Mouse (Mus musculus) E14TG2a.4 (cell line): ENCODE measurements at regions not wholly inside any gene's neighbourhood (a gene's known extent, or its start where the extent isn't known, plus 50 kb on each side); places are given as distances from the start of the nearest gene placed in this dataset.

ENCODE experiments used
- H3K27me3 ChIP-seq: 2 replicates; pipeline ENCODE4 v1.6.1; 2014; ENCODE audit warnings: low read length, control low read depth; ENCODE audit not compliant: insufficient read depth
- H3K36me3 ChIP-seq: 2 replicates; pipeline ENCODE4 v1.6.1; 2014; ENCODE audit warnings: low read length, control low read depth; ENCODE audit not compliant: insufficient read depth
- H3K4me1 ChIP-seq: replicated peaks from 2 replicates; pipeline ENCODE4 v1.6.1; 2014; ENCODE audit warnings: low read depth, low read length, control low read depth
- H3K4me3 ChIP-seq: replicated peaks from 2 replicates; pipeline ENCODE4 v1.5.1; 2014; ENCODE audit warnings: mild to moderate bottlenecking, low read length
- H3K9me3 ChIP-seq: 2 replicates; pipeline ENCODE4 v1.6.1; 2014; ENCODE audit warnings: low read length, control low read depth
- CTCF ChIP-seq: conservative IDR thresholded peaks from 2 replicates; pipeline ENCODE4 v1.5.1; 2014; ENCODE audit warnings: low read length
- NANOG ChIP-seq: IDR thresholded peaks from 2 replicates; pipeline ENCODE4 v1.6.1; 2014; ENCODE audit warnings: borderline replicate concordance, low read length, mixed read lengths
- POU5F1 ChIP-seq: IDR thresholded peaks from 2 replicates; pipeline ENCODE4 v1.6.1; 2014; ENCODE audit warnings: low read length, borderline replicate concordance

DNA sequence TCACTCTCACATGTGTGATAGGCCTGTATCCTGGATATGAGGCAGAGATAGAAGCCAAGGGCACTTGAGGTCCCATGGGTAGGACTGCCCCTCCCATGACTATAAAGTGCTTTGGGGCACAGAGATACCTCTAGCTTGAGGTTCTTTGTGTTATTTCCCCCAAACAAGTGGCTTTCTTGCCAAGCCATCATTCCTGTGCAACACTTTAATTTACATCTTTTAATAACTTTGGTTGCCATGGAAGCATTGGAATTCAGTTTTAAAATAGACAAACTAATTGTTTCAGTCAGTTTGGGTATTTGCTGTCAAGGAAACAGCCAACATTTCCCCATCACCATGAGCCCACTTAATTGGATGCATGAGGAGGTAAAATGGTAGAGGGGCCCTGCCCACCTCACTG lies 97.9 kb upstream of the Rbfox1 start:
- Histone ChIP-seq H3K4me1 (0 out of 2 replicates have a peak, but pooled peaks cover 4% of the 10 kb centered on the region), H3K4me3 (no peak overlapping the region), H3K27me3 (peaks cover 2% of the 10 kb centered on the region; the same call in 1 of the 2 replicates), H3K9me3 (no peaks in the 10 kb centered on the region), H3K36me3 (no peaks in the 10 kb centered on the region)
- TF ChIP-seq NANOG (no peak), CTCF (no peak), POU5F1 (no peak)

DNA sequence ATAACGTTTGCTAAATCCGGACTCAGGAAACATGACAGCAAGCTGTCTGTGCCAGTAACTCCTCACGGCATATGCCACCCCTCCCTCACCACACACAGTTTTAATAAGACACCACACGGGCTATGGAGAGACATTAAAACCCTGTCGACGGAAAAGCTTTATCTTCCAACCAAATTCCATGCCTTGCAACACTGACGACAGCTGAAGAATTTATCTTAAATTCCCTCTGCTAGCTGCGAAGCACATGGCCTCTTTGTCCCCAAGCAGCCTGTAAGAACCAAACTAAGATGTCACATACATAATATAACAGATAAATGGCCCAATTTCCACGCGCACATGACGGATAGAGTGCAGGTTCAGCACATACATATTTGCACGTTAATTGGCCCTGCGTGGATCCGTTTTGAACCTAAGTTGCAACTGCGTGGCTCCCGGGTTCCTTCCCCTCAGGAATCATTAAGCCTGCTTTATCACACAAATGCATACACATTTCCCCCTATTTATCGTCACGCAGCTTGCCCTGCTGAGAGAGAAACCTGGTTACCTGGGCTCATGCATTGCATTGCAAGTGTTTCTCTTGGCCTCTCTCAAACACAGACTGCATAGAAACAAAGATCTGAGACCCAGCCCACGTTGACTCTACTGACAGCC lies 118.3 kb upstream of the Rbfox1 start:
- Histone ChIP-seq H3K4me3 (no peak overlapping the region), H3K4me1 (no peaks in the 10 kb centered on the region), H3K9me3 (no peaks in the 10 kb centered on the region), H3K36me3 (no peaks in the 10 kb centered on the region), H3K27me3 (no peaks in the 10 kb centered on the region)
- TF ChIP-seq CTCF (no peak), NANOG (no peak), POU5F1 (no peak)

DNA sequence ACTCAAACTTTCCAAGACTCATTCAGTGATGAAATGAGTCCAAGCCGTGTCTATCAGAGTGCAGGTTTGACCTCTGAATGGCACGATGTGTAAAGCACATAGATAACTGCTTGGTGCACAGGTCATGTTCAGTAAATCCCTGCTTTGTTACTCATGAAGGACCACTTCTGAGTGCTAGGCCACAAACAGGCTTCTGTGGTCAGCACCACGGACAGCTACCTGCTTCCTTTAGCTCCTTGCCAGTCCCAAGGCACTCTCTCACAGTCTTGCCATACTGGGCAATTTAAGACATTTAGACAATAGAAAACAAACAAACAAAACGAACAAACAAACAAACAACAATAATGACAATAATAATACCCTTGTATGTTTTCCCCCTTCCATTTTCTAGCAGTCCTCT lies 120.0 kb upstream of the Rbfox1 start:
- Histone ChIP-seq H3K9me3 (no peaks in the 10 kb centered on the region), H3K4me3 (no peak overlapping the region), H3K27me3 (no peaks in the 10 kb centered on the region), H3K4me1 (no peaks in the 10 kb centered on the region), H3K36me3 (no peaks in the 10 kb centered on the region)
- TF ChIP-seq POU5F1 (no peak), CTCF (no peak), NANOG (no peak)

DNA sequence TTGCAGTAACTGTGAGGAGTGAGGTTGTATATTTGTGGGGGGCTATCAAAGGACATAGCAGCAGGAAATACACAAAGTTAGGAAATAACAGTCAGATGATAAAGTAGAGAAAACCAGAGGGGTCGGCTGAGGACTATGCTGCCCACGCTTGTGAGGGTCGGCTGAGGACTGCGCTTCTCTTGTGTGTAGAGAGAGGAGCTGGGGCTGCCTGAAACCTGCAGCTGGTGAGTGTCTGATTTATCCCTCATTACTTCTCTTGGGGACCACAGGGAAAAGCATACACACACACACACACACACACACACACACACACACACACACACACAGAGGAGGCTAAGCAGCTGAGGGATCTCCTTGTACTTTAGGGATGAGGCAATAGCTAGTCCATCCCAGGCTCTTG lies 124.3 kb upstream of the Rbfox1 start:
- H3K4me1 ChIP-seq = no peaks in the 10 kb centered on the region
- no peak overlapping the region for H3K4me3 ChIP-seq
- TF ChIP-seq NANOG (no peak), POU5F1 (no peak), CTCF (no peak)
- no peaks in the 10 kb centered on the region for H3K36me3 ChIP-seq
- H3K9me3 ChIP-seq = no peaks in the 10 kb centered on the region
- no peaks in the 10 kb centered on the region for H3K27me3 ChIP-seq

DNA sequence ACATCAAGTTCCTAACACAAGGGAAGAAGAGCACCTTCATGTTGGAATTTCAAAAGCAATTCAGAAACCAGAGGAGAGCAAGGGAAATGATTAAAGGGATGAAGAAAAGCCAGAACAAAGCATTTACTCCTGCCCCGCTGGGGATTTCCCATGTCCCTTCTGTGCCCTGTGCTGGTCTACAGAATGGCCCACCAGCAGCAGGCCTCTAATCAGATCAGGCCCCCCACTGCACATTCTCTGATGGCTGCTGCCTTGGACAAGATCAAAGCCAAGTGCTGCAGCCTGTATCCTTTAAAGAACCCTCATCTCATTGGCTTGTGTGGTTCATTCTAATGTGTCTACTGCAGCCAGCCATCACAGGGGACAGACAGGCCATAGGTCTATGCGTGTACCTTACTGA lies 126.1 kb upstream of the Rbfox1 start:
- Histone ChIP-seq H3K27me3 (no peaks in the 10 kb centered on the region), H3K4me3 (no peak overlapping the region), H3K36me3 (no peaks in the 10 kb centered on the region), H3K9me3 (no peaks in the 10 kb centered on the region), H3K4me1 (no peaks in the 10 kb centered on the region)
- TF ChIP-seq CTCF (no peak), NANOG (no peak), POU5F1 (no peak)

DNA sequence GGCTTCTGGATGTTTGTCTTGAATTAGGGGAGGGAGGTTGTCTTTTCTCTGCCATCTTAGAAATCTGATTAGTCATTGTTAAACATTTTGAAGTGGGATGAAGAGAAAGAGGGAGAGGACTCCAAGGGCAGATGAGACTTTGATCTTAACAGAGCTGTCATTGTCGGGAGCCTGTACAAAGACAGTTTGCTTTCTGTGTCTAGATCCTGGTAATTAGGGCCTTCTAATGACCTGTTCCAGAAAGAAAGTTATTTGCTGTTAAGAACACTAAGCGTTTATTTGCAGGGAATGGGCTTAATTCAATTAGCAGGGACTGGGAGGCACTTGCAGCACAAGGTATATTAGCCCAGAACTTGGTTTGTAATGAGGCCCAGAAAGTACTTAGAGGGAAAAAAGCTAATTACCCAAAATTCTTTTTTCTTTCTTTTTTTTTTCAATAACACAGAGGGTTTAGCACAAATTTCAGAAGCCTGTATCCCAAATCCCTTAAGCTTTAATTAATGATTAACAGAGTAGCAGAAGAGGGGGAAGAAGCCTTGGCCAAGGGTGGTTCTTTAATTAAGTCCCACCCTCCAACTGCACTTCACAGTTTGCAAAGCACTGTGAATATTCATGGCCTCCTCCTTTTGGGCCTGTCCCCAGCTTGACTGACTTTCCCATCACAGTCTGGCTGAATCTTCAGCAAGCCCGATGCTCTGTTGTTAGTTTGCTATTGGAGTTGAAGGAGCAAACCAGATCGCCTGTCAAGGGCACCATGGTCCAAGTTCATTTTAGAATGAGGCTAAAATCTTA lies 142.2 kb upstream of the Rbfox1 start:
- Histone ChIP-seq H3K27me3 (no peaks in the 10 kb centered on the region), H3K4me1 (no peaks in the 10 kb centered on the region), H3K4me3 (no peak overlapping the region), H3K36me3 (no peaks in the 10 kb centered on the region), H3K9me3 (no peaks in the 10 kb centered on the region)
- TF ChIP-seq CTCF (no peak), NANOG (no peak), POU5F1 (no peak)

DNA sequence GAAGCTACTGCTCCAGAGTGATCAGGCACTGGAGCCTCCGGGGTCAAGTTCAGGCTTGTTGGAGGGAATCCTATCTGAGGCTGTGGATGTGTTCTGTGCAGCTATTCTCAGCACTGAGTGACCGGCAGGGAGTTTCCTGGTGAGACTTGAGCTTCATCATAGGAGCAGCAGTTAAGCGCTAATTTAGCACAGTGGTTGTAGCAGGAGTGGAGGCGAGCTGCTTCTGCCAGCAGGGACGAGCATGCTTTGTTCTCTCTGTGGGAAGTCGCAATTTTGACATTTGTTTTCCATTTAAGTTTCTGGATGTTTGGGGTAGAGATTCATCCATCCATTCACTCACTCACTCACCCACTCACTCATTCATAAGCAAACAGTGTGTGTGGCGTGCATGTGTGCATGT lies 144.4 kb upstream of the Rbfox1 start:
- no peak for TF ChIP-seq POU5F1
- no peak for TF ChIP-seq NANOG
- no peaks in the 10 kb centered on the region for H3K27me3 ChIP-seq
- no peaks in the 10 kb centered on the region for H3K4me1 ChIP-seq
- H3K9me3 ChIP-seq = no peaks in the 10 kb centered on the region
- no peak overlapping the region for H3K4me3 ChIP-seq
- H3K36me3 ChIP-seq = no peaks in the 10 kb centered on the region

DNA sequence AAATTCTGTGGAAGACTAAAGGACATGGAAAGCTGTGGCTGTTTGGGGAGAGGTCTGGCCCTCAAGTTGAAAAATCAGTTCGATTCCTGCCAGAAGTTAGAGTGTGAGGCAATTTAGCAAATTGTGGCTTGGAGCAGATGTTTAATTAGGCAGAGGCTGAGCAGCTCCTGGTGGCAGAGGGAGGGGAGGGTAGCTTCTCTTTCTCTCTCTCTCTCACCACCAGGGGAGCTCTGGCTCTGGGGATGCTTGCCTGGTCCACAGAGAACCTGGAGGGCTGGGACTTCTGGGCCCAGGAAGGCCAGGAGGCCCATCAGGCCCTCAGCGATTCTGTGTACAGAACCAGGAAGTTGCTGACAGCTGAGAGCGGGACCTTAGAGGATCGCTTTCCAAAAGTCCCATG lies 151.5 kb upstream of the Rbfox1 start:
- Histone ChIP-seq H3K4me3 (no peak overlapping the region), H3K4me1 (no peaks in the 10 kb centered on the region), H3K36me3 (no peaks in the 10 kb centered on the region), H3K9me3 (no peaks in the 10 kb centered on the region), H3K27me3 (no peaks in the 10 kb centered on the region)
- TF ChIP-seq NANOG (no peak), CTCF (no peak), POU5F1 (no peak)
